Comparison of ENCODE assay signal across 7 mouse cellular contexts in the genomic region with DNA sequence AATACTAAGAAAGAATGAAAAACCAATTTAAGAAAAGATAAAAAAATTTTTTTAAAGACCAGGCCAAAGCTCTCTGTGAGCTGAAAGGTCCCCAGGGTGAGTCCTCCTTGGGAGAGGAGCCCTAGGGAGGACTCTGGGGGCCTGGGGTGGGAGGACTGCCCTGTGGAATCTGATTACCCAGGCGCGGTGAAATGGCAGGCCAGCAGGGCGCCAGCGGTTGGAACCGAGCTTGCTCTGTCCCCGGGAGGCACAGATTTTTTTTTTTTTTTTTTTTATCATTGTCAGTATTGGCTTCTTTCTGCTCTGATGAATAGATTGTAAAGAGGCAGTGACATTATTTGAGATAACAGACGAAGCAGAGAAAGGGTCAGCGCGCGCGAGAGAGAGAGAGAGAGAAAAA. TPM values are rescaled to one million over a fixed set of nuclear protein-coding genes. Genes with fewer than 3 reads are reported as not detected.
DNase-seq lines count a peak whose midpoint lies in the region; ATAC-seq and TF ChIP-seq lines count a peak whose summit lies in the region.

No protein-coding gene starts in this region.

- H3K4me3 ChIP-seq in lung, embryonic 16.5 days (ENCODE audit: low read length): peak overlapping the region; percentile 27
- H3K4me3 ChIP-seq in heart, embryonic 15.5 days: peak overlapping the region; percentile 39
- peak overlapping the region; percentile 24; the same call in 1 of the 2 replicates for H3K4me3 ChIP-seq in liver, embryonic 11.5 days (ENCODE audit: low read depth, low read length)
- peak overlapping the region; percentile 28 for H3K4me3 ChIP-seq in stomach, postnatal 0 days (ENCODE audit: low read depth, low read length)

- H3K4me2 ChIP-seq in lung, embryonic 16.5 days (ENCODE audit: low read depth, low read length): peak overlapping the region; percentile 61
- H3K4me2 ChIP-seq in heart, embryonic 15.5 days: peak overlapping the region; percentile 66
- peak overlapping the region; percentile 48 for H3K4me2 ChIP-seq in liver, embryonic 11.5 days
- H3K4me2 ChIP-seq in stomach, postnatal 0 days (replicated peaks; ENCODE audit: low read depth): peak overlapping the region; percentile 52

- WGBS in lung, embryonic 16.5 days: 7% methylated on average over 11 of the region's 11 CpGs
- 2% methylated on average over 11 of the region's 11 CpGs for WGBS in heart, embryonic 15.5 days
- 7% methylated on average over 11 of the region's 11 CpGs for WGBS in liver, embryonic 11.5 days
- WGBS in stomach, postnatal 0 days: 9% methylated on average over 11 of the region's 11 CpGs

- H3K27me3 ChIP-seq in lung, embryonic 16.5 days (ENCODE audit: control insufficient read depth, insufficient read depth, low read depth, low read length): no peaks in the 10 kb centered on the region
- H3K27me3 ChIP-seq in heart, embryonic 15.5 days: no peaks in the 10 kb centered on the region
- no peaks in the 10 kb centered on the region; the same call in 1 of the 2 replicates for H3K27me3 ChIP-seq in liver, embryonic 11.5 days (replicated peaks; ENCODE audit: control insufficient read depth, insufficient read depth, low read length)
- H3K27me3 ChIP-seq in stomach, postnatal 0 days (ENCODE audit: control insufficient read depth, insufficient read depth, low read length): no peaks in the 10 kb centered on the region

- peak overlapping the region; percentile 76 for H3K27ac ChIP-seq in lung, embryonic 16.5 days (ENCODE audit: low read length)
- peak overlapping the region; percentile 70 for H3K27ac ChIP-seq in heart, embryonic 15.5 days
- no peak overlapping the region for H3K27ac ChIP-seq in liver, embryonic 11.5 days (ENCODE audit: low read depth, low read length)
- no peak overlapping the region for H3K27ac ChIP-seq in stomach, postnatal 0 days (replicated peaks)

- TF ChIP-seq CTCF in stomach, postnatal 0 days (IDR thresholded peaks at IDR 0.05; ENCODE audit: low read depth): no peak

- H3K36me3 ChIP-seq in lung, embryonic 16.5 days (ENCODE audit: control insufficient read depth, insufficient read depth, low read length): no peaks in the 10 kb centered on the region
- no peaks in the 10 kb centered on the region for H3K36me3 ChIP-seq in heart, embryonic 15.5 days
- H3K36me3 ChIP-seq in liver, embryonic 11.5 days (ENCODE audit: control insufficient read depth, insufficient read depth, low read length): no peaks in the 10 kb centered on the region
- H3K36me3 ChIP-seq in stomach, postnatal 0 days (ENCODE audit: control insufficient read depth, insufficient read depth, low read length): no peaks in the 10 kb centered on the region

- peak overlapping the region; percentile 47 for H3K9ac ChIP-seq in lung, embryonic 16.5 days (ENCODE audit: low read length)
- H3K9ac ChIP-seq in heart, embryonic 15.5 days: peak overlapping the region; percentile 20
- H3K9ac ChIP-seq in liver, embryonic 11.5 days (ENCODE audit: low read depth, low read length): no peak overlapping the region
- peak overlapping the region; percentile 45 for H3K9ac ChIP-seq in stomach, postnatal 0 days (ENCODE audit: low read length)

- H3K4me1 ChIP-seq in lung, embryonic 16.5 days (replicated peaks; ENCODE audit: control insufficient read depth, insufficient read depth, low read length): peaks cover 15% of the 10 kb centered on the region
- peaks cover 23% of the 10 kb centered on the region for H3K4me1 ChIP-seq in heart, embryonic 15.5 days (replicated peaks)
- peaks cover 20% of the 10 kb centered on the region for H3K4me1 ChIP-seq in liver, embryonic 11.5 days (replicated peaks; ENCODE audit: control insufficient read depth, insufficient read depth, low read length)
- peaks cover 5% of the 10 kb centered on the region; the same call in 1 of the 2 replicates for H3K4me1 ChIP-seq in stomach, postnatal 0 days (replicated peaks; ENCODE audit: control insufficient read depth, insufficient read depth)

- no peak for DNase-seq in lung, postnatal 14 days
- DNase-seq in liver, embryonic 11.5 days (ENCODE audit: low spot score): no peak
- no peak for DNase-seq in stomach, postnatal 0 days (ENCODE audit: low spot score)
- no peak for DNase-seq in frontal cortex, postnatal 25 days (ENCODE audit: low spot score in 2 of 2)

- peak; percentile 62 for ATAC-seq in lung, embryonic 16.5 days (ENCODE audit: low read depth)
- ATAC-seq in heart, embryonic 15.5 days (replicated peaks; ENCODE audit: insufficient number of reproducible peaks, insufficient read depth, low FRiP score, low read depth): 0 out of 2 replicates have a peak, but pooled peaks have one; percentile 48
- ATAC-seq in liver, embryonic 11.5 days (replicated peaks; ENCODE audit: low FRiP score): no peak
- no peak for ATAC-seq in stomach, postnatal 0 days (ENCODE audit: low FRiP score, low TSS enrichment)
- no peak for ATAC-seq in cerebellum, adult (ENCODE audit: insufficient number of reproducible peaks, low FRiP score, low TSS enrichment)

- TF ChIP-seq EP300 in stomach, postnatal 0 days (optimal IDR thresholded peaks at IDR 0.05): no peak

- no peaks in the 10 kb centered on the region for H3K9me3 ChIP-seq in lung, embryonic 16.5 days (ENCODE audit: control insufficient read depth, low read length)
- no peaks in the 10 kb centered on the region for H3K9me3 ChIP-seq in heart, embryonic 15.5 days (replicated peaks)
- no peaks in the 10 kb centered on the region for H3K9me3 ChIP-seq in liver, embryonic 11.5 days (ENCODE audit: control insufficient read depth, low read length)
- H3K9me3 ChIP-seq in stomach, postnatal 0 days (ENCODE audit: control insufficient read depth, low read length): no peaks in the 10 kb centered on the region

RNA-seq across cellular contexts. Expression of a gene that starts 22.9 kb away (rescaled TPM):
- polyA plus RNA-seq in lung, embryonic 16.5 days (2015; fragmentation: Nextera tagmentation; extraction: Ambion mirVana): 31.1 and 36.1 TPM in 2 replicates
- 13.6 and 20.5 TPM in 2 replicates for polyA plus RNA-seq in heart, embryonic 15.5 days (2015; fragmentation: Nextera tagmentation; extraction: Ambion mirVana)
- polyA plus RNA-seq in liver, embryonic 11.5 days (2014; fragmentation: Nextera tagmentation; extraction: Ambion mirVana): 46.5 and 48.5 TPM in 2 replicates
- polyA plus RNA-seq in stomach, postnatal 0 days (2015; fragmentation: Nextera tagmentation; extraction: Ambion mirVana): 60.1 and 64.4 TPM in 2 replicates

RNA-seq across cellular contexts. Expression of a gene that starts 23.2 kb away (rescaled TPM):
- 29.8 and 31.7 TPM in 2 replicates for polyA plus RNA-seq in lung, embryonic 16.5 days (2015; fragmentation: Nextera tagmentation; extraction: Ambion mirVana)
- polyA plus RNA-seq in heart, embryonic 15.5 days (2015; fragmentation: Nextera tagmentation; extraction: Ambion mirVana): 19.7 and 24.3 TPM in 2 replicates
- 27.9 and 29.5 TPM in 2 replicates for polyA plus RNA-seq in liver, embryonic 11.5 days (2014; fragmentation: Nextera tagmentation; extraction: Ambion mirVana)
- 11.4 and 12.4 TPM in 2 replicates for polyA plus RNA-seq in stomach, postnatal 0 days (2015; fragmentation: Nextera tagmentation; extraction: Ambion mirVana)

Comparison
In these comparisons a context has a peak if more than half of its experiments do, and no peak if none do; other contexts are left out.
1. ATAC-seq: peak in lung, embryonic 16.5 days (single experiment) and heart, embryonic 15.5 days (single experiment); none in liver, embryonic 11.5 days (single experiment), stomach, postnatal 0 days (single experiment) and cerebellum, adult (single experiment).
2. H3K27ac ChIP-seq: peak in lung, embryonic 16.5 days (single experiment) and heart, embryonic 15.5 days (single experiment); none in liver, embryonic 11.5 days (single experiment) and stomach, postnatal 0 days (single experiment).
3. Peak in every context shown above with its lines, with median percentiles within 50 percentile points of each other: H3K4me2 ChIP-seq and H3K4me3 ChIP-seq.